Mouse (Mus musculus): ENCODE measurements at regions not wholly inside any gene's neighbourhood (a gene's known extent, or its start where the extent isn't known, plus 50 kb on each side); places are given as distances from the start of the nearest gene placed in this dataset.

DNA sequence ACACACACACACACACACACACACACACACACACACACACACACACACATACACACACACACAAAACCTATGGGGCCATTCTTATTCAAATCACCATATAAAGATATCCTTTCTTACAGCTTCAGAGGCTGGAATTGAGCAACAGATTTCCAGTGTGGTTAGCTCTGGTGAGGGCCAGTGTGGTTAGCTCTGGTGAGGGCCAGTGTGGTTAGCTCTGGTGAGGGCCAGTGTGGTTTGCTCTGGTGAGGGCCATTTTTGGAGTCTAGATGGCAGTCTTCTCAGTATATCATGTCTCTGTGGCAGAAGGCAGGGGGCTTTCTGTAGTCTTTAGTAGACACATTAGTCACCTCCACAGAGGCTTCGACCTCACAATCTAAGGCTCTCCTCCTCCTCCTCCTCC, 191.5 kb upstream of the 9630041A04Rik start:
- no peak for DNase-seq (ENCODE audit: low spot score in 2 of 2)

DNA sequence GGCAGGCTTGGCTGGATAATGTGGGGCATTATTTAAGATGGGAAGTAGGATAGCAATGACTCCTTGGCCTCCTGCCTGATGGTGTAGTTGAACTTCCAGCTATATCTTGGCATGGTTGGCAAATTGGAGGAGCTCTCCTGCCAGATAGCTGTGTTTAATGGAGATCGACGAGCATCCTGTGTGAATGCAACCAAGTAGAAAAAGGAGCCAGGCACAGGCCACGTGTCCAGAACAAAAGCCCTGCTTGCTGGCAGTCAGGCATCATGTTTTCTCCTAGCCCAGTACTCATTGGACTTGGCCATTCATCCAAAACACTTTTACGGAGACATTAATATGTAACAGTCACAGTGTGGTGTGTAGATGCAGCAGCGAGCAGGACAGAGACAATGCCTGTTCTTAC, 211.8 kb upstream of the 9630041A04Rik start:
- DNase-seq (ENCODE audit: low spot score in 2 of 2) = peak in 1 of 2 experiments; percentile 7

- DNase-seq (ENCODE audit: low spot score in 2 of 2) = no peak
Measured at GRCm38 (mm10) chr9:101641524-101641923, 220.1 kb upstream of the 9630041A04Rik start.

GRCm38 (mm10) chr9:101640598-101640997, 221.0 kb upstream of the 9630041A04Rik start:
- DNase-seq (ENCODE audit: low spot score in 2 of 2) = no peak

DNA sequence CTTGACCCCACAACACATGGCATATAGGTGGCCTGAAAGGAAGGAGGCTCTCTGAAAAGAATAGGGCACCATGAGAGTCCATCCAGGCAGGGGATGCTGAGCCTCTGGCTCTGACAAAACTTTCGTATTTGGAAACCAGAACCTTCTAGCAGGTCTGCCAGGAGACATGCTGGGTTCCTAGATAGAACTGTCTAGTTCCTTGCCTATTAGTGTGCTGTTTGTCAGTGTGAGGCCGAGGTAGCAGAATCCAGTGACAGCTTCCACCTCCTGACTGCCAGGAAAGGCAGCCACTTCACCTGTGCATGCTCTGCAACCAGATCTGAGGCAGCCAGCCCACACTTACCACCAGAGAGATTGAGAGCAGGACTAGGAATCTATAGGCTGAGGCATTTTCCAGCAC, 245.4 kb upstream of the 9630041A04Rik start:
- no peak for DNase-seq (ENCODE audit: low spot score in 2 of 2)

DNA sequence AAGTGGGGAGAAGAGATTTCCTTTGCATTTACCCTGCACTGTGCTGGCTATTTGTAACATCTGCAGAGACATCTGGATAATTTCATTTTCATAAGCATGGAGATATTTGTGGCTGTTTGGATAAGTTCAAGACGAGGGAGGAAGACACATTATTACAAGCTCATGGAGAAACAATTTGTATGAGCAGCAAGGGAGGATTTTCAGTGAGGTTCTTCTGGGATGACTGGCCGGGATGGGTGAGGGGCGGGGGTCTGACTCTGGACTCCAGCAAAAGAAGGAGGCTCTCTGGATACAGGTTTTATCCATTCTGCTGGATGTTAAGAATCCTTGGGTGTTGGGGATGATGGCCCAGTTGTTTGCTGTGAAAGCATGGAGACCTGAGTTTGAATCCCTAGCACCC, 246.5 kb upstream of the 9630041A04Rik start:
- DNase-seq (ENCODE audit: low spot score in 2 of 2) = no peak

GRCm38 (mm10) chr9:101613933-101614332, 247.7 kb upstream of the 9630041A04Rik start:
- DNase-seq (ENCODE audit: low spot score in 2 of 2) = no peak

DNA sequence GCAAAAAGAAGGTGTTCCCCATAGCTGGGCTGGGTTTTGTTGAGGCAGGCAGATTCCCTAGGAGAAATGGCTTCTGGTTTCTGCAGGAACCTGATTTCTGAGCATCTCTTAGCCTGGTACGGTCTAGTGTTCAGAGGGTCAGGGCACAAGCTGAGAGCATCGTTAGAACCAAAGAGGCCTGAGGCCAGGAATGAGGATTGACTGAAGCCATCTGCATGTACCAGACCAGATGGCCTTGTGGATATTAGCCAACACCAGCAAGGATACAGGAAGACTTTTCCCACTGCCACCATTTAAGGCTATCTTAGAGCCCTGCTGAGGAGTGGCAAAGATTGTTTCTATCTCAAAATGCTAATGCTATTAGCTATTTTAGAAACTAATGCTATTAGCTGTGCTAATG, 248.2 kb upstream of the 9630041A04Rik start:
- no peak for DNase-seq (ENCODE audit: low spot score in 2 of 2)

DNA sequence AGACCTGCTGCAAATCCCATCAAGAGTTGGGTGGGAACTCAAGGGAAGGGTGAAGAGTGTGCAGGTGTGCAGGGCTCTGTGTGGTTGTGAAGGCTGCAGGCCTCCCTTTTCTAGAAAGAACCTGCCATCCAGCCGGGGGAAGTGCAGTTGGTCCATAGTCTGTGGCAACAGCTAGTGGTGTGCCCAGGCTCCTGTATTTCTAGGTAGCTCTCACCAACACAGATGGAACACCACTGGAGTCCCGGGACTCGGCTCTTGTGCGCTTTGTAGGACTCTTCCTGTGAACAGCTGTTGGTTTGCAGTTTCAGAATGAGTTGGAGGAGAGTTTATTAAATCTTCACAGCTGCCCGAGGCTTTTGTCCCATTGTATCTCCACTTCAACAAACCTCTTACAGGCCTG, 248.7 kb upstream of the 9630041A04Rik start:
- no peak for DNase-seq (ENCODE audit: low spot score in 2 of 2)

DNA sequence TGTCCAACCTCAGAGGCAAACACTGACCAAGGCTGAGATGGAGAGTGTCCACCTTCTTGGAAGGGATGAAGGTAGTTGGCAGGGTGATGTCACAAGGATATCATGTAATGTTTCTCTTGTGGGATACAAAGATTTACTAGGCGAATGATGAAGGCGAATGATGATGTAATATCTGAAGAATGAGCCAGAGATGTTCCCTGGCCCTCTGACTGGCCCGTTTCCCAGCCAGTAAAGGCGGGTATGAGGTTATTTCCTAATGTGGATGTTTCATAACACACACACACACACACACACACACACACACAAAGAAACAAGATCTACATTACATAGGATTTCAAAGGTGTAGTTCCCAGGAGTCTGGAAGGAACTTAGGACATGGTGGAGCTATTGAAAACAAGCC, 249.1 kb upstream of the 9630041A04Rik start:
- no peak for DNase-seq (ENCODE audit: low spot score in 2 of 2)

GRCm38 (mm10) chr9:101611481-101611880, 250.2 kb upstream of the 9630041A04Rik start:
- no peak for DNase-seq (ENCODE audit: low spot score in 2 of 2)

DNA sequence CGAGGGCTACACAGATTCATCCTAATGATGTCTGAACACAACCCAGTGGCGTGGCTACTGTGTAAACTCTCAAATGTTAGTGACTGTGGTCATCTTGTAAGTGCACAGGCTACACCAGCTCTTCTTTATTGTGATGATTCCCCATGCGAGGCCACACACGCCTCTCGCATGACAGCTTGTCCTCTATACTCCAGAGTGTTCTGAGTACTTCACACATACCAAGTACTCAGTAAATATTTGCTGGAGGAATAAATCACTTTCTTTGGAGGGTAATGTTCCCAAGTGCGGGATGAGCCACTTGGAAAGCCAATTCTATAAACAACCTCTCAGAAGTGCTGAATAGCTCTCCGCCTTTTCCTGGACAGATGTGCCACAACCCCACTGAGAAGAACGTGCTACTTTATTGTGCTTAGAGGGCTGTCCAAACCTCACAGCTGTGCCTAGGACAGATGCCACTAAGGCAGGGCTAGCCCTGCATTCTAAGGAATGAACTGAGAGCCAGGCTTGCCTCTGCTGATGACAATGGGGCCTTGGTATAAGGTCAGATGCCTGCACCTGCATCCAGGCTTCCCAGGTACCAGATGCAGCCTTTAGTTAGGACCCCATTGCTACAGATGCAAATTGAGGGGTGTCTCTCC, 250.7 kb upstream of the 9630041A04Rik start:
- no peak for DNase-seq (ENCODE audit: low spot score in 2 of 2)

DNA sequence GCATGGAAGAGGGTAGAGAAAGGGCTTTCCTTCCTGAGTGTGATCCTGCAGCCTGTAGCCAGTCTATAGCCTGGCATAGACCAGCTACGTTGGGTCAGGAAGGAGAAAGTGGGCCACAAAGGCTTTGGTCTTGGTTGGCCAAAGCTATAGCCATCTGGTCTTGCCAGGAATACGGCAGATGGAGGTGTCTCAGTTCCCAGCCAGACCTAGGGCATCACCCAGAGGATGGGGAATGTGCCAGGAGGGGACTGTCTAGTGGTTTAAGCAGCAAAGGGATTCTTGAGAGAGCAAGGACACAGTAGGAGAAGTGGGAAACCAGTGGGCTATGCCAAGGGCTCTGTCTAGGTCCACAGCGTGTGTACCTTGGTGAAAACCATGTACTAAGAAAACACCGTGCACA, 251.3 kb upstream of the 9630041A04Rik start:
- no peak for DNase-seq (ENCODE audit: low spot score in 2 of 2)

DNA sequence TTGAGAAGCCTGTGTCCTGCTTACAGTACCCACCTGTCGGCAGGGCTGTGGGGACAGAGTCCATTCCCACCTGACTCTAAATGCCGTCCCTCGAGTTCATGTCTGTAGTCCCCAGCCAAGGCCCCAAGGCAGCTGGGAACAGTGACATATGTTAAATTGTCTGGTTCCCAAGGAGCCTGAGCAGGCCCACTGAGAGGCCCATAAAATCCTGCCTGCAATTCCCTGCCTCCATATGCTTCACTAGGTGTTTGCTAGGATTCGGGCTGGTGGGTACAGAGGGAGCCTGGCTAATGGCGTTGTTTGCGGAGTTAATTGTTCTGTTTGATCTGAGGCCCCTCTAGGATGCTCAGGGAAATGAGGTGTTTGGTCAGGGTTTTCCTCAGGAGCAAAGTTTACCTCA, 258.8 kb upstream of the 9630041A04Rik start:
- no peak for DNase-seq (ENCODE audit: low spot score in 2 of 2)

- no peak for DNase-seq (ENCODE audit: low spot score in 2 of 2)
Measured at GRCm38 (mm10) chr9:101596898-101597297, 264.7 kb upstream of the 9630041A04Rik start.

DNA sequence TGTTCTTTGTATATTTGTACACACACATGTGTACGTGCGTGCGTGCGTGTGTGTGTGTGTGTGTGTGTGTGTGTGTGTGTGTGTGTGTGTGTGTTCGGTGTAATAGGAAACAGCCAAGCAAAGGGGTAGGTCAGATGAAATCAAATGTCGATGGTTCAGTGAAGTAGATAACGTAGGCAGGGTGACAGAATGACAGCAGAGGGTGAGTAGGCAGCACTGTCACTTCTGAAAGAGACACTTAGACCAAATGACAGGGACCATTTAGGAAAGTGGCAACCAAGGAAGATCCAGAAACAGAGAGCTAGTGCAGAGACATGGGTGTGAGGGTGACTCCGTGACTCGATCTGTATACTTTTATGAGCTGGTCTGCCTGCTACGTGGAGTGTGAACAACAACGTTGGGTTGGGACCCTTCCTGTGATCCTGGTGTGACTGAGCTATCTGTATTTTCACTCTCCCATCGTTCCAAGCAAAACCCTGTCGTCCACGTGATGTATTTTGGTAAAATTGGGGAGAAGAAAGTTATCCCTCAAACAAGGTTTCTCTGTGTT, 266.5 kb upstream of the 9630041A04Rik start:
- peak; percentile 28 to 78 for DNase-seq (ENCODE audit: low spot score in 2 of 2)

DNA sequence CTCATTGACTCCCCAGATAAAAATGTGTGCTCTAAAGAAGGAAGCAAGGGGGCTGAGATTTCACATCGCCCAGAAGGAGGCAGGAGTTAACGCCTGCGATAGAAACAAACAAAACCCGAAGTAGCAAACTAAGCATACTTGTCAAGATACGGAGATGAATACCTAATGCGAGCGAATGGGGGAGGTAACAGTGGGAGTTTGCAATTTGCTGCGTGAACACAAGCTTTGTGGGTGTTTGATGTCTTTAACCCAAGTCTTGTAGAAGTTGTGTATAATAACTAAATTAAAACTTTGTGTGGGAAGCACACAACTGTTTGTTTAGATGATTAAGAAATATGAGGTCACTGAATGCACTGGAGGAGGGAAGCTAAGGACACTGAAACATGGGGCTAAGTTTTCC, 269.0 kb upstream of the 9630041A04Rik start:
- peak in 1 of 2 experiments; percentile 61 for DNase-seq (ENCODE audit: low spot score in 2 of 2)

DNA sequence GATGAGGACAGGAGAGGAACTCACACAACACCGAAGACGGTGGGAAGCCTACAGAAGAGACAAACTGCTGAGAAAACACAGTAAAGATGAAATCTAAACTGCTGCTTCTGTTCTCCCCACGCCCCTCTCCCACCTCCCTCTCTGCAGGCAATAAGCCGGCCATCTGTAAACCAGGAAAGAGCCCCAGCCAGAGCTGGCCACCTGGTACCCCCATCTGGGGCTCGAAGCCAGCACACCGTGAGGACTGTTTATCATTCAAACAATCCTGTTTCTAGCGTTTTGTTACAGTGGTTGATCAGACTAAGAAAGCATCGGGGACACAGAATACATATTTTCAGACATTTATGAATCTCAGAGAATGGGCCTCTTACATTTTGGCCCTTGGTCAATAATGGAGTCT, 270.0 kb upstream of the 9630041A04Rik start:
- no peak for DNase-seq (ENCODE audit: low spot score in 2 of 2)

GRCm38 (mm10) chr9:101590310-101590709, 271.3 kb upstream of the 9630041A04Rik start:
- DNase-seq (ENCODE audit: low spot score in 2 of 2) = no peak

GRCm38 (mm10) chr9:101581064-101581463, 280.6 kb upstream of the 9630041A04Rik start:
- DNase-seq (ENCODE audit: low spot score in 2 of 2) = no peak

- DNase-seq (ENCODE audit: low spot score in 2 of 2) = no peak
Measured at GRCm38 (mm10) chr9:101570714-101571113, 290.9 kb upstream of the 9630041A04Rik start.

GRCm38 (mm10) chr9:101563196-101563595, 298.4 kb upstream of the 9630041A04Rik start:
- no peak for DNase-seq (ENCODE audit: low spot score in 2 of 2)

DNA sequence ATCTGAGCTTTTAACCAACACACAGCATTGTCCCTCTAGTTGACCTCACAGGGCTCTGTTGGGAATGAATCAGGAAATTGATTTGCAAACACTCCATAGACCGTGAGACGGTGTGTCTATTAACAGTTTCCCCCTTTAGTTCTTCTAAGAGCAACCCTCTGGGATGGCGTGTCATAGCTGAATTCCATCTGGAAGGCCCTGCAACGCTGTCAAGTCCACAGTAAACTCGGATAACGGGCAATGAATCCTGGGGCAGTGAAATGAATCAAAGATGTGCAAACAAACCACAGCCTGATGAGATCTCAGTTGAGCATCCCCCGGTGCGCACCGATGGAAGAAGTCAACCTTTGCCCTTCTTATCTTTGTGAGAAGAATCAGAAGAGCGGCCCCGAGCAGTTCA, 302.3 kb upstream of the 9630041A04Rik start:
- no peak for DNase-seq (ENCODE audit: low spot score in 2 of 2)
